In genomic region chr6:93844576-93844975, GRCm38 (mm10) we compare ENCODE assay signal across 13 mouse cellular contexts.
DNase-seq lines count a peak whose midpoint lies in the region; ATAC-seq lines count a peak whose summit lies in the region.
"Had no signal": no experiment of that assay in that cellular context is flagged by ENCODE, and none has a peak within 500 bp of the region (broad histone marks: within the 10 kb centered on the region; RNA-seq: fewer than 3 reads in every experiment).

No protein-coding gene starts in this region.

- H3K4me1 ChIP-seq in hindbrain, embryonic 15.5 days (replicated peaks), result peaks cover 36% of the 10 kb centered on the region
- H3K4me1 ChIP-seq in hindbrain, embryonic 14.5 days (replicated peaks; ENCODE audit: control insufficient read depth, insufficient read depth, low read length), result peaks cover 24% of the 10 kb centered on the region
- peaks cover 28% of the 10 kb centered on the region for H3K4me1 ChIP-seq in embryonic facial prominence, embryonic 13.5 days

- H3K36me3 ChIP-seq in hindbrain, embryonic 15.5 days, result no peaks in the 10 kb centered on the region
- H3K36me3 ChIP-seq in hindbrain, embryonic 14.5 days (replicated peaks; ENCODE audit: control insufficient read depth, insufficient read depth), result no peaks in the 10 kb centered on the region
- no peaks in the 10 kb centered on the region for H3K36me3 ChIP-seq in embryonic facial prominence, embryonic 13.5 days
- H3K36me3 ChIP-seq: limb, embryonic 13.5 days; neural tube, embryonic 12.5 days had no signal

- 25% methylated on average over 5 of the region's 5 CpGs for WGBS in hindbrain, embryonic 15.5 days
- 28% methylated on average over 5 of the region's 5 CpGs for WGBS in hindbrain, embryonic 14.5 days
- whole genome bisulfite sequencing in embryonic facial prominence, embryonic 13.5 days, result 27% methylated on average over 5 of the region's 5 CpGs

- H3K27me3 ChIP-seq in hindbrain, embryonic 15.5 days, result no peaks in the 10 kb centered on the region
- H3K27me3 ChIP-seq in hindbrain, embryonic 14.5 days (ENCODE audit: control insufficient read depth, insufficient read depth, low read length), result no peaks in the 10 kb centered on the region
- no peaks in the 10 kb centered on the region for H3K27me3 ChIP-seq in embryonic facial prominence, embryonic 13.5 days
- H3K27me3 ChIP-seq: limb, embryonic 13.5 days; neural tube, embryonic 12.5 days; Patski had no signal

- no peak overlapping the region for H3K4me2 ChIP-seq in hindbrain, embryonic 15.5 days
- H3K4me2 ChIP-seq in hindbrain, embryonic 14.5 days (replicated peaks), result no peak overlapping the region
- H3K4me2 ChIP-seq in embryonic facial prominence, embryonic 13.5 days, result no peak overlapping the region
- H3K4me2 ChIP-seq: limb, embryonic 13.5 days; lung, embryonic 14.5 days; neural tube, embryonic 12.5 days had no signal

- H3K9me3 ChIP-seq in hindbrain, embryonic 15.5 days, result no peaks in the 10 kb centered on the region
- H3K9me3 ChIP-seq in hindbrain, embryonic 14.5 days (ENCODE audit: control insufficient read depth, low read length), result no peaks in the 10 kb centered on the region
- no peaks in the 10 kb centered on the region for H3K9me3 ChIP-seq in embryonic facial prominence, embryonic 13.5 days
- H3K9me3 ChIP-seq: limb, embryonic 13.5 days; neural tube, embryonic 12.5 days had no signal

- peak overlapping the region; percentile 7; the same call in 1 of the 2 replicates for H3K27ac ChIP-seq in hindbrain, embryonic 15.5 days (replicated peaks)
- no peak overlapping the region; the same call in 1 of the 2 replicates for H3K27ac ChIP-seq in hindbrain, embryonic 14.5 days
- H3K27ac ChIP-seq in embryonic facial prominence, embryonic 13.5 days, result 0 out of 2 replicates have a peak overlapping the region, but pooled peaks have one; percentile 24
- H3K27ac ChIP-seq: limb, embryonic 13.5 days; neural tube, embryonic 12.5 days had no signal

- no peak for ATAC-seq in hindbrain, embryonic 15.5 days (ENCODE audit: low FRiP score, low read depth)
- no peak for ATAC-seq in hindbrain, embryonic 14.5 days (ENCODE audit: low FRiP score)
- no peak for ATAC-seq in embryonic facial prominence, embryonic 13.5 days (ENCODE audit: insufficient number of reproducible peaks, insufficient read depth, low FRiP score, low TSS enrichment, low read depth)
- no peak for ATAC-seq in inflammation-experienced regulatory T-cells, adult 6 months
- ATAC-seq: Patski had no signal

- no peak overlapping the region for H3K9ac ChIP-seq in hindbrain, embryonic 15.5 days
- no peak overlapping the region for H3K9ac ChIP-seq in hindbrain, embryonic 14.5 days
- H3K9ac ChIP-seq in embryonic facial prominence, embryonic 13.5 days, result no peak overlapping the region
- H3K9ac ChIP-seq: limb, embryonic 13.5 days; lung, embryonic 14.5 days; neural tube, embryonic 12.5 days had no signal

- no peak overlapping the region for H3K4me3 ChIP-seq in hindbrain, embryonic 15.5 days
- no peak overlapping the region for H3K4me3 ChIP-seq in hindbrain, embryonic 14.5 days (replicated peaks; ENCODE audit: low read length)
- H3K4me3 ChIP-seq in embryonic facial prominence, embryonic 13.5 days, result no peak overlapping the region
- H3K4me3 ChIP-seq: limb, embryonic 13.5 days; neural tube, embryonic 12.5 days had no signal

- DNase-seq in hindbrain, embryonic 14.5 days (ENCODE audit: low spot score), result no peak
- peak; percentile 91 for DNase-seq in brain, adult 2 months (ENCODE audit: low read depth, low spot score)
- DNase-seq in cerebellum, adult 11 months, result peak; percentile 47
- DNase-seq in thymus, postnatal 14 days, result no peak
- DNase-seq: adrenal gland, postnatal 14 days; kidney, postnatal 25 days; lung, embryonic 14.5 days had no signal

Comparison
In these comparisons a context has a peak if more than half of its experiments do, and no peak if none do; other contexts are left out.
1. DNase-seq: peak in brain, adult 2 months (single experiment) and cerebellum, adult 11 months (single experiment); none in hindbrain, embryonic 14.5 days (single experiment) and thymus, postnatal 14 days (single experiment).